Mouse (Mus musculus) layer of hippocampus, adult 8-10 months (tissue): Measurements from ENCODE around the gene Itga8. TPM values are rescaled to one million over a fixed set of nuclear protein-coding genes. Genes with fewer than 3 reads are reported as not detected.

Experiments
- DNase-seq, 2 experiments: peaks; one replicate each; pipeline ENCODE4 v3.0.0; 2022; ENCODE audit warnings: low spot score in 2 of 2
- total RNA-seq, 4 experiments: library from RNA; stranded (reverse); gene quantifications; 2 replicates each; pipeline ENCODE4 v1.2.4; 2022

The Itga8 gene
- 10 to 100 TPM; 18.9 to 32.0 (median 25.5) TPM for total RNA-seq

DNA sequence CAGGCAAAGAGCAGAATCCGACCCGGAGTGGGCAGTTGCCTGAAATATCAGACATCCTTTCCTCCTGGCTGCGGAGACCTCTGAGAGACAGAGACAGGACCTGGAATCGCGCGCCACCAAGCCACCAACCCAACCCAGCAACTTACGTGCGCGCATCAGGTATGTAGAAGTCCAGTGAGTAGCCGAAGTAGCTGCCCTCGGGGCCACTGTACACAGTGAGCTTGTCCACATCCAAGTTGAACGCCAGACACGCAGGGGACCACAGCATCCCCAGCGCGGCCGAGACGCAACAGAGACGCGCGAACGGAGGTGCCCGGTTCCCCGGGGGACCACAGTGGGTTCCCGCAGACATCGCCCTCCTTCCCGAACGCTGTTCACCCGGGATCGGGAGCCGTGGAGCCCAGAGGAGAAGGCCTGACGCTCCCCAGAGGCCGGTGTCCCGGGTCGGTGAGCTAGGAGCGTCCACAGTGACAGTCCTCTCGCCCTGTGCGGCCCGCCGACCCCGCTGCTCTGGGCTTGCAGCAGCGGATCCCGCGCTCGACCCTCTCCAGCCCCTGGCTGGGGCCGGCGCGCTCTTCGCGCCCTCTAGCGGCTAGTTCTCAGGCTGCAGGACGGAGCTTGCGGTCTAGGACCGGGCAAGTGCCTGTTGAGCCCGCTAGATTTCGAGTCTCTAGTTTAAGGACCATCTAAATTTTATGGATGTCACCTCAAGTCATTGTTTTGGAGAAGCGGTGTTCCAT, at the start of gene Itga8:
Gene Itga8, minus strand, starts transcription at position 492 of the 740 bp plus-strand sequence.
- peak in 1 of 2 experiments; percentile 77 for DNase-seq

DNA sequence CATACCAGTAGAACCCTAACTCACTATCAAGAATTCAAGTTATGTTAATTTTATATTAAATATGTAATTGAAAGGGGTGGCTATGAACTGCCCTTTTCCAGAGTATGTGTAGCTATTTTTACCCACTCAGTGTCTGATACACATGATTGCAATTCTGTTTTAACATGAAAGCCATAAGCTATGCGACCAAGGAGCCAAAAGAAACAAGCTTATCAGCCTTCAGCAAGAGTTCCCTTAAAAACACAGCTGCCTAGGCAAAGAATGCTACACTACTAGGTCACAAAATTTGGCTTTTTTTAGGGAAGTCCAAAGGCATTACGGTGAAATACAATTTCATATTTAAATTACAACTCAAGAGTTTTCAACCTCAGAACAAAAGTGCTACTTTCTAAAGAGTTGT, 47.2 kb upstream of the Itga8 start:
- DNase-seq: no peak

GRCm38 (mm10) chr2:12331962-12332361, 30.2 kb upstream of the Itga8 start:
- DNase-seq: peak in 1 of 2 experiments; percentile 61

GRCm38 (mm10) chr2:12329620-12330019, 27.9 kb upstream of the Itga8 start:
- no peak for DNase-seq

DNA sequence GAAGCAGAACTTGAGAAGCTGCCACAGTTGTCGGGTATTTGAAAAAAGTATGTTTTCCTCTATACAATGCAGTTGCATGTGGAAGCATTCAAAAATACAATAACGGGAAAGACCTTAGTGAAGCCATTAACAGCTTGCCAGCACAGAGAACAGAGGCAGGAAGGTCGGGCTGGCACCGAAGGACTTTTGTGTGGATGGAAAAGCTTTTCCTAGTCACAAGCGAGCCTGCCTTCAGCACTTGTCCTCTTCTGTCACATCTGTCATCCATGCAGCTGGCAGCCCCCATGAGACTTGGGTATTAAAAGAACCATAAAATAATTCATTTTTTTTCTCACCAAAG, 27.3 kb upstream of the Itga8 start:
- no peak for DNase-seq

GRCm38 (mm10) chr2:12328355-12329067, 26.8 kb upstream of the Itga8 start:
- no peak for DNase-seq

GRCm38 (mm10) chr2:12327691-12328354, 26.1 kb upstream of the Itga8 start:
- DNase-seq: no peak

DNA sequence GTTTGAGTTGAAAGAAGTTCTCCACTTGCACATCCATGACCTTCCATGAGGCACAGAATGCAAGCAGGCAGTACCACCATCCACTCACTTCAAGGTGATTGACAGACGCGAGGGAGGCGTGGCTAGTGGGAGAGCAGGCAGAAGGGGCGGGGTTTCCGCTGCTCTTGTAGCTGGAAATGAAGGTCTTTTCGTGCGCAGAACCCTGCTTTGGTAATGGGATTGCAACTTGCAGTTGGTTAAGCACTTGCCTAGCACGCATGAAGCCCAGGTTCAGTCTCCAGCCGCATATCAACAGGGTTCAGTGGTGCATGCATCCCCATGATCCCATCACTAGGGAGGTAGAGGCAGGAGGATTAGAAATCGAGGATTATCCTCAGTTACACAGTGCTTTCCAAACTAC, 25.5 kb upstream of the Itga8 start:
- no peak for DNase-seq

- no peak for DNase-seq
These were observed 24.1 kb upstream of the Itga8 start for GRCm38 (mm10) chr2:12325868-12326267.

GRCm38 (mm10) chr2:12325417-12325816, 23.7 kb upstream of the Itga8 start:
- DNase-seq: peak; percentile 67 to 78

DNA sequence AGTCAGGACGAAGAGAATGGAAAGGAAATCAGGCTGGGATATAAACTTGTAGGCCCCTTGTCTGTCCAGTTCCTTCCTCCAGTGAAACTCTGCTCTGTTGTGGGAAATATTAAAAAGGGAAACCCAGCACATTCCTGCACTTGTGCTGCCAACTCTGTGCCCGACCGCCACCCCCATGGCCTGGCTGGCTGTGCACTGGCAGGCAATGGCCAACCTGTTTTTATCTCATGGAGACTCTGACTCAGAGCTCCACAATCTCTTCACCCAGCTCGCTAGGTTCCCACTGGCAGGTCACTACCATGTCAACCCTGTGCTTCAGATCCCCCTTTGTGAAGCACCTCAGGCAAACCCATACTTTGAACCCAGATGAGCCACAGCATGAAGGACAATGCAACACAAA, 19.2 kb upstream of the Itga8 start:
- no peak for DNase-seq

- DNase-seq: no peak
These were observed 17.0 kb upstream of the Itga8 start for GRCm38 (mm10) chr2:12318715-12319114.

GRCm38 (mm10) chr2:12318036-12318435, 16.3 kb upstream of the Itga8 start:
- DNase-seq: no peak

- DNase-seq: no peak
These were observed 15.6 kb upstream of the Itga8 start for GRCm38 (mm10) chr2:12317343-12317742.

- no peak for DNase-seq
These were observed 14.6 kb upstream of the Itga8 start for GRCm38 (mm10) chr2:12316361-12316760.

- no peak for DNase-seq
These were observed 12.3 kb upstream of the Itga8 start for GRCm38 (mm10) chr2:12314028-12314427.

GRCm38 (mm10) chr2:12308466-12308865, 6.7 kb upstream of the Itga8 start:
- DNase-seq: no peak

- DNase-seq: no peak
These were observed 5.6 kb upstream of the Itga8 start for GRCm38 (mm10) chr2:12307311-12307710.

DNA sequence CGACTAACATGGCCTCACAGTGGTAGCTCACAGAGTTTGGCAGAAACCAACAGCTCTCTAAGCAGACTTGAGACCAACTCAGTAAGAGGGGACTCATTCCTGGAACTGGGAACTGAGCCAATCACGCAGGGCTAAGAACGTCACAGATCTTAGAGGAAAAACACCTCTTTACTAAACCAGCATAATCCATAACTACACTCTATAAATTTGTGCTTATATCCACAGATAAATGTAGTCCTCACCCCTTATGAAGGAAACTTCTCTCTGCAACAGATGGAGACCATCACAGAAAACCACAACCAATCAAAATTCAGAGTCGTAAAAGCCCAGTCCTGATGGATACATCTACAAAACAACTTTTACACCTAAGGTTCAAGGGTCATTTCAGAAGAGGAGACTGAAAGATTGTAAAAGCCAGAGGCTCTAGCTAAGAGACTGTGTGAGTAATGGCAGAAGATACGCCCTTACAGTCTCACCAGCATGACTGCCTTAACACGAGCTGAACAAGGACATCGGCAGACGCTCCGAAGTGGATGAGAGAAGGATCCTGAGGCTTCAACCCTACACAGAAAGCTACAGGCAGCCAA, 3.4 kb upstream of the Itga8 start:
- no peak for DNase-seq

- peak in 1 of 2 experiments; percentile 36 for DNase-seq
These were observed 1.1 kb downstream of the Itga8 start for GRCm38 (mm10) chr2:12300449-12301228.

GRCm38 (mm10) chr2:12297287-12297686, 4.4 kb downstream of the Itga8 start:
- DNase-seq: no peak
